Mouse (Mus musculus) layer of hippocampus, adult 18-20 months (tissue): ENCODE measurements around the gene Uqcrq. TPM values are rescaled to one million over a fixed set of nuclear protein-coding genes. Genes with fewer than 3 reads are reported as not detected.
"Not testable (repeated sequence)": the region's sequence is repeated elsewhere in the genome, so short reads cannot be mapped to it uniquely, and the experiment has no call there.

ENCODE experiments used
- DNase-seq, 2 experiments: peaks; one replicate each; pipeline ENCODE4 v3.0.0; 2022; ENCODE audit warnings: low spot score in 2 of 2
- total RNA-seq, 2 experiments: library from RNA; stranded (reverse); gene quantifications; 2 replicates each; pipeline ENCODE4 v1.2.3; 2021

The Uqcrq gene
- total RNA-seq, 2 experiments from 2014 or later, result 406 TPM

GRCm38 (mm10) chr11:53452396-53452795 lies 21.8 kb upstream of the Uqcrq start:
- DNase-seq, result no peak

GRCm38 (mm10) chr11:53451361-53451760 lies 20.7 kb upstream of the Uqcrq start:
- no peak for DNase-seq

GRCm38 (mm10) chr11:53450070-53450705 lies 19.6 kb upstream of the Uqcrq start:
- no peak for DNase-seq

GRCm38 (mm10) chr11:53448529-53448928 lies 17.9 kb upstream of the Uqcrq start:
- DNase-seq, result no peak

GRCm38 (mm10) chr11:53447996-53448395 lies 17.4 kb upstream of the Uqcrq start:
- DNase-seq, result no peak

- DNase-seq, result no peak
Observed at GRCm38 (mm10) chr11:53446183-53446582, 15.6 kb upstream of the Uqcrq start.

GRCm38 (mm10) chr11:53445562-53445961 lies 14.9 kb upstream of the Uqcrq start:
- DNase-seq, result no peak

GRCm38 (mm10) chr11:53443861-53444260 lies 13.2 kb upstream of the Uqcrq start:
- DNase-seq, result peak in 1 of 2 experiments; percentile 62

- DNase-seq, result no peak
Observed at GRCm38 (mm10) chr11:53441921-53442320, 11.3 kb upstream of the Uqcrq start.

- DNase-seq, result no peak
Observed at GRCm38 (mm10) chr11:53436338-53436737, 5.7 kb upstream of the Uqcrq start.

- DNase-seq, result no peak
Observed at GRCm38 (mm10) chr11:53435504-53435903, 4.9 kb upstream of the Uqcrq start.

- no peak for DNase-seq
Observed at GRCm38 (mm10) chr11:53433057-53433456, 2.4 kb upstream of the Uqcrq start.

GRCm38 (mm10) chr11:53431347-53432056 lies 871 bp upstream of the Uqcrq start:
- DNase-seq, result no peak

GRCm38 (mm10) chr11:53430300-53430669 lies 346 bp downstream of the Uqcrq start:
- DNase-seq, result no peak

GRCm38 (mm10) chr11:53429182-53429581 lies 1.4 kb downstream of the Uqcrq start:
- no peak for DNase-seq

- DNase-seq, result no peak
Observed at GRCm38 (mm10) chr11:53428716-53429057, 1.9 kb downstream of the Uqcrq start.

- no peak for DNase-seq
Observed at GRCm38 (mm10) chr11:53427993-53428715, 2.5 kb downstream of the Uqcrq start.

- not testable (repeated sequence) for DNase-seq
Observed at GRCm38 (mm10) chr11:53426914-53427313, 3.7 kb downstream of the Uqcrq start.

- peak in 1 of 2 experiments; percentile 33 for DNase-seq
Observed at GRCm38 (mm10) chr11:53425711-53426255, 4.8 kb downstream of the Uqcrq start.

- peak in 1 of 2 experiments; percentile 33 for DNase-seq
Observed at GRCm38 (mm10) chr11:53425251-53425650, 5.4 kb downstream of the Uqcrq start.

GRCm38 (mm10) chr11:53424826-53425225 lies 5.8 kb downstream of the Uqcrq start:
- peak in 1 of 2 experiments; percentile 34 for DNase-seq

- no peak for DNase-seq
Observed at GRCm38 (mm10) chr11:53423036-53423435, 7.6 kb downstream of the Uqcrq start, which contains the start of gene Leap2. TSS of gene Leap2 (minus strand) at chr11:53423170.
